Mouse (Mus musculus): ENCODE measurements around the gene Prss57. TPM values are rescaled to one million over a fixed set of nuclear protein-coding genes. Genes with fewer than 3 reads are reported as not detected.

Prss57 gene
- polyA plus RNA-seq (2014; fragmentation: Nextera tagmentation; extraction: Ambion mirVana), result 0.08 TPM in 1 of 2 replicates, not detected in the other

DNA sequence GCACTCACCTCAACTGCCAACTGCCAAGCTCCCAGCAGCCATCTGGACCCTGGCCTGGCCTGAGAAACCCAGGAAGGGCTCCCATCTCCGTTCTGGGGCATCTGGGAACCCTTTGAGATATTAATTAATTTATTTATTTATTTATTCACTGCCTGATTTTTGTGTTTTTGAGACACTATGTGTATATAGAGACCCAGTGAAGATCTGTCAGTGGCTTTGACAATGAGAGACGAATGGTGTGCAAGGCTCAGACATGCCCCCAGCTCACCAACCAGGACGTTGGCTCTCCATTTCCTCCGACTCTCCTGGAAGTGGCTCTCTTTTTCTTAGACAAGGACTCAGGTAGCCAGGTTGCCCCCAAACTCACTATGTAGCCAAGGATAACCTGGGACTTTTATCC, at the start of gene Prss57:
Prss57 (minus strand) TSS at position 101 of the 400 bp plus-strand sequence.
- H3K27me3 ChIP-seq (ENCODE audit: control insufficient read depth, insufficient read depth, low read length), result no peaks in the 10 kb centered on the region
- H3K9ac ChIP-seq (ENCODE audit: low read length), result no peak within 1 kb of the TSS
- 85% methylated on average over 4 of the region's 4 CpGs for WGBS
- no peaks in the 10 kb centered on the region for H3K9me3 ChIP-seq (ENCODE audit: control insufficient read depth, low read length)
- no peak within 1 kb of the TSS for H3K27ac ChIP-seq (replicated peaks in 1 of 2; ENCODE audit: control insufficient read depth in 1 of 2, insufficient read depth in 1 of 2, low read depth in 2 of 2, low read length in 2 of 2)
- H3K4me3 ChIP-seq (ENCODE audit: control insufficient read depth in 1 of 2, insufficient read depth in 1 of 2, low read depth in 1 of 2, low read length in 2 of 2), result no peak within 1 kb of the TSS
- no peak for ATAC-seq (ENCODE audit: insufficient number of reproducible peaks, insufficient read depth, low FRiP score, low read depth)
- peaks cover 6 to 8% of the 10 kb centered on the region in 2 experiments; a peak in 1 of 4 replicates for H3K4me1 ChIP-seq (ENCODE audit: control insufficient read depth in 2 of 2, insufficient read depth in 2 of 2, low read length in 2 of 2)
- H3K36me3 ChIP-seq (ENCODE audit: control insufficient read depth, insufficient read depth, low read length), result no peaks in the 10 kb centered on the region
- no peak within 1 kb of the TSS for H3K4me2 ChIP-seq (ENCODE audit: low read length)

DNA sequence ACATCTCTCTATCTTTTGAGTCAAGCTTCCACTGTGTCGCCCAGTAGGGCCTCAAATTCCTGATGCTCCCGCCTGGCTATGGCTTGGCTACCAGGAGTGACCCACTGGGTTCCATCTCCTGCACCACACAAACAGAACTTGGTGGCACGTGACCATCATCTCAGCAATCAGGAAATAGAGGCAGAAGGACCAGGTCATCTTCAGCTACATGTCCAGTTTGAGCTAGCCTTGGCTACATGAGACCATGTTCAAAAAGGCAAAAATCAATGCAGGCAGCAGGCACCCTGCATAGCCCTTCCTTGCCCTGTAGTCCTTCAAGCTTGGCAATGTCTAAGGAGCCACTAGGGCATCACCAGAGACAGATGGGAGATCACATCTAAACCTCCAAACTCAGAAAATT, 49.3 kb upstream of the Prss57 start:
- no peak overlapping the region for H3K4me3 ChIP-seq (ENCODE audit: control insufficient read depth in 1 of 2, insufficient read depth in 1 of 2, low read depth in 1 of 2, low read length in 2 of 2)
- no peak for ATAC-seq (ENCODE audit: insufficient number of reproducible peaks, insufficient read depth, low FRiP score, low read depth)

DNA sequence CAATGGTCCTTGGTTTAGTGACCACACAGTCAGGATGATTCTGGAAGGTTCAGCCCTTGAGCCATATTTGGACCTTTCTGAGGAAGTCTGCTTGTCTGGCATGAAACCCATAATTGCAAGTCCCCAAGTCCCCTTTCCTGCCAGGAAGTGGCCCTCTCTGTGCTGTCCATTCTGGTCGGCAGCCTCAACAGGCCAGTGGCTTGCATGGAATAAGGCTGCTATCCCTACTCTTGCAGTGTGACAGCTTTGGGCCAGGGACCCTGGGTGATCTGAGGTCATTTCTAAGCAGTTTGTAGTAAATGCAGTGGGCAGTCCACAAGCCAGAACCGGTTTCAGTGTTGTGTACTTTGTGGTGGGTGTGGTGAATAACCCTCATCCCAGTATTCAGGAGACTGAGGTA, 47.4 kb upstream of the Prss57 start:
- WGBS, result 47% methylated on average over 2 of the region's 2 CpGs
- Histone ChIP-seq H3K4me1 (ENCODE audit: control insufficient read depth in 2 of 2, insufficient read depth in 2 of 2, low read length in 2 of 2) (peaks cover 2 to 9% of the 10 kb centered on the region in 2 experiments; a peak in 3 of 4 replicates), H3K9ac (ENCODE audit: low read length) (no peak overlapping the region), H3K27me3 (ENCODE audit: control insufficient read depth, insufficient read depth, low read length) (no peaks in the 10 kb centered on the region), H3K4me2 (ENCODE audit: low read length) (no peak overlapping the region), H3K27ac (replicated peaks in 1 of 2; ENCODE audit: control insufficient read depth in 1 of 2, insufficient read depth in 1 of 2, low read depth in 2 of 2, low read length in 2 of 2) (no peak overlapping the region), H3K9me3 (ENCODE audit: control insufficient read depth, low read length) (no peaks in the 10 kb centered on the region), H3K36me3 (ENCODE audit: control insufficient read depth, insufficient read depth, low read length) (no peaks in the 10 kb centered on the region), H3K4me3 (ENCODE audit: control insufficient read depth in 1 of 2, insufficient read depth in 1 of 2, low read depth in 1 of 2, low read length in 2 of 2) (no peak overlapping the region)
- no peak for ATAC-seq (ENCODE audit: insufficient number of reproducible peaks, insufficient read depth, low FRiP score, low read depth)

More for the DNA sequence above, 49.3 kb upstream of the Prss57 start:
- WGBS, result 91% methylated on average over 3 of the region's 3 CpGs
- H3K4me2 ChIP-seq (ENCODE audit: low read length), result no peak overlapping the region
- peaks cover 9 to 12% of the 10 kb centered on the region in 2 experiments for H3K4me1 ChIP-seq (ENCODE audit: control insufficient read depth in 2 of 2, insufficient read depth in 2 of 2, low read length in 2 of 2)
- H3K9me3 ChIP-seq (ENCODE audit: control insufficient read depth, low read length), result no peaks in the 10 kb centered on the region
- no peaks in the 10 kb centered on the region for H3K36me3 ChIP-seq (ENCODE audit: control insufficient read depth, insufficient read depth, low read length)
- H3K27me3 ChIP-seq (ENCODE audit: control insufficient read depth, insufficient read depth, low read length), result no peaks in the 10 kb centered on the region
- H3K27ac ChIP-seq (replicated peaks in 1 of 2; ENCODE audit: control insufficient read depth in 1 of 2, insufficient read depth in 1 of 2, low read depth in 2 of 2, low read length in 2 of 2), result peak overlapping the region in 1 of 2 experiments; percentile 90; a peak in 2 of 4 replicates
- no peak overlapping the region for H3K9ac ChIP-seq (ENCODE audit: low read length)

DNA sequence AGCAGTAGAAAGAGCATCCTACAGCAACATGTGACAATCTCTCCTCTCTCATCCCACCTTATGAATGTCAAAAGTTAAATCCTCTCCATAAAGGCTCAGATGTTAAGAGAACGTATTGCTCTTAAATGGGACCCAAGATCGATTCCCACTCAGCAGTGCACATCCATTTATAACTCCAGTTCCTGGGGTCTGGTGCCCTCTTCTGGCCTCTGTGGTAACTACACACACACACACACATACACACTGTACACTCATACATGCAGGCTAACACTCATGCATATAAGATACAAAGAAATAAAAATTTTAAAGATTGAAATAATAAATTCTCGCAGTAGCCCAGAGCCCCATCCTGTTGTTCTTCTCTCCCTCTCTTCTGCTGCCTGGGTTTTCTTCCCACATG, 46.2 kb upstream of the Prss57 start:
- H3K4me1 ChIP-seq (ENCODE audit: control insufficient read depth in 2 of 2, insufficient read depth in 2 of 2, low read length in 2 of 2), result peaks cover 2 to 7% of the 10 kb centered on the region in 2 experiments; a peak in 1 of 4 replicates
- no peaks in the 10 kb centered on the region for H3K9me3 ChIP-seq (ENCODE audit: control insufficient read depth, low read length)
- H3K4me3 ChIP-seq (ENCODE audit: control insufficient read depth in 1 of 2, insufficient read depth in 1 of 2, low read depth in 1 of 2, low read length in 2 of 2), result no peak overlapping the region
- H3K36me3 ChIP-seq (ENCODE audit: control insufficient read depth, insufficient read depth, low read length), result no peaks in the 10 kb centered on the region
- no peaks in the 10 kb centered on the region for H3K27me3 ChIP-seq (ENCODE audit: control insufficient read depth, insufficient read depth, low read length)
- no peak overlapping the region for H3K9ac ChIP-seq (ENCODE audit: low read length)
- H3K27ac ChIP-seq (replicated peaks in 1 of 2; ENCODE audit: control insufficient read depth in 1 of 2, insufficient read depth in 1 of 2, low read depth in 2 of 2, low read length in 2 of 2), result no peak overlapping the region
- no peak overlapping the region for H3K4me2 ChIP-seq (ENCODE audit: low read length)
- no peak for ATAC-seq (ENCODE audit: insufficient number of reproducible peaks, insufficient read depth, low FRiP score, low read depth)
- 94% methylated on average over 3 of the region's 3 CpGs for WGBS

DNA sequence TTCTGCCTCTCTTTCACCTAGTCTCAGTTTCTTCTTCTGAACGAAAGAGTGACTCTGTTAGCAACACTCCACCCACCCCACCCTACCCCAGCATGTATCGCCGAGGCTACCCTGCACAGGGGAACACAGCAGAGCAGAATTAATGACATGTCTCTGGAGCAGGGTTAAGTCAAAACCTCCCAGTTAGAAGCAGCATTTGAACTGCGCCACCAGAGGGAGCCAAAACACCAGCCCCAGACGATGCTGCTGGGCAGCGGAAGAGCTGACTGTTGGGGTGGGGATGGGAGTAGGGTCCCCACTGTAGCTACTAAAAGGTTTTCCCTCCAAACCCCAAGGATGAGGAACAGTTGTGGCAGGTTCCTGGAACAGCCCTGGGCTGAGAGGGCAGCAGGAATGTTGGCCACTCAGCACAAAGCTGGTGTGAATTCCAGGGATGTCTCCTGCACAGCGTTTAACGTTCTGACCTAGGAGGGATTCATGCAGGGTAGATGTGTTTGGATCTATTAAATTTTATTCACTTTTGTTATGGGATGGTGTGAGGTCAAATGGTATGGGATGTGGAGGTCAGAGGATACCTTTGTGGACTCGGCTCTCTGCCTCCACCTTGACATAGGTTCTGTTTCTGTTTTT, 44.1 kb upstream of the Prss57 start:
- Histone ChIP-seq H3K27ac (replicated peaks in 1 of 2; ENCODE audit: control insufficient read depth in 1 of 2, insufficient read depth in 1 of 2, low read depth in 2 of 2, low read length in 2 of 2) (no peak overlapping the region), H3K4me3 (ENCODE audit: control insufficient read depth in 1 of 2, insufficient read depth in 1 of 2, low read depth in 1 of 2, low read length in 2 of 2) (no peak overlapping the region), H3K4me2 (ENCODE audit: low read length) (peak overlapping the region; percentile 46), H3K36me3 (ENCODE audit: control insufficient read depth, insufficient read depth, low read length) (no peaks in the 10 kb centered on the region), H3K27me3 (ENCODE audit: control insufficient read depth, insufficient read depth, low read length) (no peaks in the 10 kb centered on the region), H3K9ac (ENCODE audit: low read length) (no peak overlapping the region), H3K9me3 (ENCODE audit: control insufficient read depth, low read length) (no peaks in the 10 kb centered on the region), H3K4me1 (ENCODE audit: control insufficient read depth in 2 of 2, insufficient read depth in 2 of 2, low read length in 2 of 2) (peaks cover 0 to 7% of the 10 kb centered on the region in 2 experiments; a peak in 1 of 4 replicates)
- 0 out of 2 replicates have a peak, but pooled peaks have one; percentile 16 for ATAC-seq (ENCODE audit: insufficient number of reproducible peaks, insufficient read depth, low FRiP score, low read depth)
- WGBS, result 12% methylated on average over 9 of the region's 9 CpGs

DNA sequence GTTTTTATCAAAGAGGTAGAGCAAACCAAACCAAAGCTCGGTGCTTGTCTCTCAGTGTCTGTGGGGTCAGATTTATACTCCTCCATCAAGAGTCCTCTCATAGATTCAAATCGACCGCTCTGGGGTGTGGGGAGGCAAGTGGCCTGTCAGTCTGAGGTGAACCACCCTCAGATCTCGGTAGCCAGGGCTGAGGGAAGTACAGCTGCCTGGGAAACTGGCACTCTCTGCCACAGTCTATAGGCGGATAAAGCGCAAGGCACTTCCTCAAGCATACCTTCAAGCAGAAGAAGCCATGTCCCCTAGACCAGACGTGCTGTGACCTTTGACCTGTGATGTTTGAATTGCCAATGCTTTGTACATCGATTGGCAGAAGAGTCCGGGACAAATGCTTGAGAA, 42.0 kb upstream of the Prss57 start:
- WGBS, result 73% methylated on average over 9 of the region's 9 CpGs
- H3K4me3 ChIP-seq (ENCODE audit: control insufficient read depth in 1 of 2, insufficient read depth in 1 of 2, low read depth in 1 of 2, low read length in 2 of 2), result no peak overlapping the region
- H3K4me2 ChIP-seq (ENCODE audit: low read length), result no peak overlapping the region
- no peaks in the 10 kb centered on the region for H3K36me3 ChIP-seq (ENCODE audit: control insufficient read depth, insufficient read depth, low read length)
- H3K27ac ChIP-seq (replicated peaks in 1 of 2; ENCODE audit: control insufficient read depth in 1 of 2, insufficient read depth in 1 of 2, low read depth in 2 of 2, low read length in 2 of 2), result no peak overlapping the region
- H3K9ac ChIP-seq (ENCODE audit: low read length), result no peak overlapping the region
- H3K27me3 ChIP-seq (ENCODE audit: control insufficient read depth, insufficient read depth, low read length), result no peaks in the 10 kb centered on the region
- ATAC-seq (ENCODE audit: insufficient number of reproducible peaks, insufficient read depth, low FRiP score, low read depth), result no peak
- H3K9me3 ChIP-seq (ENCODE audit: control insufficient read depth, low read length), result no peaks in the 10 kb centered on the region
- H3K4me1 ChIP-seq (ENCODE audit: control insufficient read depth in 2 of 2, insufficient read depth in 2 of 2, low read length in 2 of 2), result peaks cover 0 to 7% of the 10 kb centered on the region in 2 experiments; a peak in 1 of 4 replicates

DNA sequence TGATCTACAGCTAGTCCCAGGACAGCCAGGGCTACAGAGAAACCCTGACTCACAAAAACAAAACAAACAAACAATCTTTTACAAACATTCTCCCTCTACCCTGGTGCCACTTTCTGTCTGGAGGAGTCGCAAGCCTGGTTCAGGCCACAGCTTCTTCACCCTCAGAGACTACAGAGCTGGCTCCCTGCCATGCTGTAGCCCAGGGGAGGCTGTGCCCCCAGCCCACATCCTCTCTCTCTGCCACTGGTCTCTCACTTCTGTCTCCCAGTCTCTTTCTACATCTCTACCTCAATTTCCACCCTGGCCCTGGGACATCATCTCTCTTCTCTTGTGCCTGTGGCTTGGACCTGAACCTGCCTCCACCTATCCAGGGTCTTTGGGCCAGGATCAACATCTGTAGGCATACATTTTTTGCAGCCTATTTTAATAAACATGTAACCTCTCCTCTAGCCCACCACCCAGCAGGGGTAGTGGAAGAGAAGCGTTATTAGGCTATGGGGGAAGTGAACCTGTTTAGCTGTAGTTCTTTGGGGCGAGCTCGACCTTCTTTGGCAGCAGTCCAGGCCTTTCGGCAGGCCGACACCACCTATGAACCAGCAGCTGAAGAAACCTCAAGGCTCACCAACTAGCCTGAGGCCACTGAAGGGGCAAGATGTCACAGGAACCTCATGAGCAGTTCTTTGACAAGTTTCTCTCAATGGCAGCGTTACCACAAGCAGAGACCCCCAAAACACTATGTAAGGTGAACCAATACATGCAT, 41.4 kb upstream of the Prss57 start:
- Histone ChIP-seq H3K9me3 (ENCODE audit: control insufficient read depth, low read length) (no peaks in the 10 kb centered on the region), H3K4me1 (ENCODE audit: control insufficient read depth in 2 of 2, insufficient read depth in 2 of 2, low read length in 2 of 2) (peaks cover 0 to 7% of the 10 kb centered on the region in 2 experiments; a peak in 1 of 4 replicates), H3K36me3 (ENCODE audit: control insufficient read depth, insufficient read depth, low read length) (no peaks in the 10 kb centered on the region), H3K27ac (replicated peaks in 1 of 2; ENCODE audit: control insufficient read depth in 1 of 2, insufficient read depth in 1 of 2, low read depth in 2 of 2, low read length in 2 of 2) (no peak overlapping the region), H3K27me3 (ENCODE audit: control insufficient read depth, insufficient read depth, low read length) (no peaks in the 10 kb centered on the region), H3K4me2 (ENCODE audit: low read length) (no peak overlapping the region), H3K9ac (ENCODE audit: low read length) (no peak overlapping the region), H3K4me3 (ENCODE audit: control insufficient read depth in 1 of 2, insufficient read depth in 1 of 2, low read depth in 1 of 2, low read length in 2 of 2) (no peak overlapping the region)
- no peak for ATAC-seq (ENCODE audit: insufficient number of reproducible peaks, insufficient read depth, low FRiP score, low read depth)
- 52% methylated on average over 7 of the region's 7 CpGs for WGBS
